ENCODE assay signal across 19 mouse cellular contexts in genomic region chr2:124668431-124668830, GRCm38 (mm10).
DNase-seq lines count a peak whose midpoint lies in the region; ATAC-seq lines count a peak whose summit lies in the region.
"Had no signal": no experiment of that assay in that cellular context is flagged by ENCODE, and none has a peak within 500 bp of the region (broad histone marks: within the 10 kb centered on the region; RNA-seq: fewer than 3 reads in every experiment).

No protein-coding gene starts in this region.

- ATAC-seq in megakaryocyte-erythroid progenitor cell, adult 5-6 weeks (replicated peaks; ENCODE audit: low FRiP score, low TSS enrichment, poor library complexity, severe bottlenecking) = no peak
- ATAC-seq: forebrain, embryonic 14.5 days; intestine, postnatal 0 days; Patski had no signal

- DNase-seq in cerebellum, adult 11 months = peak; percentile 36
- DNase-seq in cerebellum, postnatal 4 days (ENCODE audit: low spot score in 2 of 2) = no peak
- DNase-seq in cerebellum, adult 11-12 months = peak; percentile 64
- DNase-seq in cerebellum, adult 9-10 months = peak; percentile 76
- DNase-seq in cerebellum, postnatal 25 days = peak; percentile 48 to 62
- no peak for DNase-seq in left cerebral cortex, postnatal 36 days (ENCODE audit: low spot score in 2 of 2)
- DNase-seq in right cerebral cortex, adult 18-20 months = no peak
- DNase-seq: adrenal gland, postnatal 10 days; adrenal gland, postnatal 36 days; B cell, adult 2 months; forebrain, postnatal 0 days; gastrocnemius, adult 2 months; gastrocnemius, postnatal 14 days; heart, postnatal 14 days; kidney, adult 2 months had no signal

- intact Hi-C loops in left cerebral cortex, postnatal 36 days (cut with DNase I) = no loop called here

Comparison
In these comparisons a context has a peak if more than half of its experiments do, and no peak if none do; other contexts are left out.
1. DNase-seq: peak in cerebellum, adult 11 months (single experiment), cerebellum, adult 11-12 months (single experiment), cerebellum, adult 9-10 months (single experiment) and cerebellum, postnatal 25 days (2 of 2); none in cerebellum, postnatal 4 days (0 of 2), left cerebral cortex, postnatal 36 days (0 of 2) and right cerebral cortex, adult 18-20 months (single experiment).